Mouse (Mus musculus): ENCODE data around the gene Arl15. TPM values are rescaled to one million over a fixed set of nuclear protein-coding genes. Genes with fewer than 3 reads are reported as not detected.

Gene Arl15
- polyA plus RNA-seq, 1 experiment from 2014 or later, result 9.5 TPM

GRCm38 (mm10) chr13:113844717-113845116, 50.4 kb downstream of the Arl15 start:
- H3K4me1 ChIP-seq (ENCODE audit: control insufficient read depth, insufficient read depth, low read length), result no peaks in the 10 kb centered on the region
- 85% methylated on average over 4 of the region's 4 CpGs for WGBS
- no peak overlapping the region for H3K4me2 ChIP-seq (ENCODE audit: low read depth)
- H3K9ac ChIP-seq (ENCODE audit: low read length), result no peak overlapping the region
- H3K27me3 ChIP-seq (ENCODE audit: control insufficient read depth, insufficient read depth, low read length), result no peaks in the 10 kb centered on the region
- H3K36me3 ChIP-seq (ENCODE audit: control insufficient read depth, insufficient read depth, low read length), result no peaks in the 10 kb centered on the region
- no peak overlapping the region for H3K4me3 ChIP-seq (ENCODE audit: low read depth, low read length)
- H3K9me3 ChIP-seq (ENCODE audit: control insufficient read depth, low read length), result no peaks in the 10 kb centered on the region
- ATAC-seq (ENCODE audit: insufficient read depth, low FRiP score, low TSS enrichment) (no peak), DNase-seq (ENCODE audit: low spot score) (no peak)
- no peak overlapping the region for H3K27ac ChIP-seq (ENCODE audit: low read depth, low read length)

DNA sequence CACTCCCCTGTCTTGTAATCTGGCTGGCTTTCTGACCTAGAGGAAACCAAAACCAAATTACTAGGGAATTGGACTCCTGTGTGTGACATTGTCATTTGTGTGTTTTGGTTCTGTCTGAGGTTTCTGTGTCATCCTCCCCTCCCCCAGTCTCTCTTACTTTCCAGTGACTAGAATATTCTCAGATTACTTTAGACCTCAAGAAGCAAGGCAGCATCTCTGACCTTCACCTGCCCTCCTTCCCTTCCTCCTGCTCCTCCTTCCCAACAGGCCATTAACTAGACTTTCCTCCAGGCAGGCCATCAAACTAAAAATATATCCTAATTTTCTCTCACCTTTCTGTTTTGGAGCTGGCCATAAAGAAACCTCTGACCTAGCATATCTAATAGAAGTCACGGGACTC, 50.9 kb downstream of the Arl15 start:
- ATAC-seq (ENCODE audit: insufficient read depth, low FRiP score, low TSS enrichment), result no peak
- no peaks in the 10 kb centered on the region for H3K9me3 ChIP-seq (ENCODE audit: control insufficient read depth, low read length)
- WGBS, result 72% methylated on average over 1 of the region's 1 CpGs

DNA sequence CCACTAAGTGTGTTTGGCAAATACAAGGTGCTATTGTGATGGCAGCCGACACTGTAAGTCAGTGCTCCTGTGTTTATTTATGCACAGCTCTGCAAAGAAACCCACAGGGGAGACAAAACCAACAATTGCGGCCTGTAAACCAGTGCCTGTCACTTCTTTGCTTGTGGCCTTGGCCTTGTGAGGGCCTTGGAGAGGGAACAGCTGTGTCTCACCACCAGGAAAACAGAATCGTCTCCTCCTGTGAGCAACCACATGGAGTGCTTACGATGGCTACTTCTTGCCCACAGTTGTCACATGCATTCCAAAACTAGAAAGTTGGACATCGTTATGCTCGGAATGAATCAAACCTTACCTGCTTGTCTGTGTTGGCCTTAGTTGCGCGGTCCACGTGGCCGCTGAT, 52.1 kb downstream of the Arl15 start:
- no peaks in the 10 kb centered on the region for H3K27me3 ChIP-seq (ENCODE audit: control insufficient read depth, insufficient read depth, low read length)
- H3K4me1 ChIP-seq (ENCODE audit: control insufficient read depth, insufficient read depth, low read length), result no peaks in the 10 kb centered on the region
- H3K4me3 ChIP-seq (ENCODE audit: low read depth, low read length), result no peak overlapping the region
- H3K4me2 ChIP-seq (ENCODE audit: low read depth), result no peak overlapping the region
- ATAC-seq (ENCODE audit: insufficient read depth, low FRiP score, low TSS enrichment) (0 out of 2 replicates have a peak, but pooled peaks have one; percentile 27), DNase-seq (ENCODE audit: low spot score) (no peak)
- no peak overlapping the region for H3K27ac ChIP-seq (ENCODE audit: low read depth, low read length)
- no peak overlapping the region for H3K9ac ChIP-seq (ENCODE audit: low read length)
- WGBS, result 70% methylated on average over 10 of the region's 10 CpGs
- H3K36me3 ChIP-seq (ENCODE audit: control insufficient read depth, insufficient read depth, low read length), result no peaks in the 10 kb centered on the region
- H3K9me3 ChIP-seq (ENCODE audit: control insufficient read depth, low read length), result no peaks in the 10 kb centered on the region

More for the DNA sequence above, 50.9 kb downstream of the Arl15 start:
- Histone ChIP-seq H3K27me3 (ENCODE audit: control insufficient read depth, insufficient read depth, low read length) (no peaks in the 10 kb centered on the region), H3K27ac (ENCODE audit: low read depth, low read length) (no peak overlapping the region), H3K4me1 (ENCODE audit: control insufficient read depth, insufficient read depth, low read length) (no peaks in the 10 kb centered on the region), H3K4me3 (ENCODE audit: low read depth, low read length) (no peak overlapping the region), H3K4me2 (ENCODE audit: low read depth) (no peak overlapping the region), H3K9ac (ENCODE audit: low read length) (no peak overlapping the region), H3K36me3 (ENCODE audit: control insufficient read depth, insufficient read depth, low read length) (no peaks in the 10 kb centered on the region)
- no peak for DNase-seq (ENCODE audit: low spot score)

DNA sequence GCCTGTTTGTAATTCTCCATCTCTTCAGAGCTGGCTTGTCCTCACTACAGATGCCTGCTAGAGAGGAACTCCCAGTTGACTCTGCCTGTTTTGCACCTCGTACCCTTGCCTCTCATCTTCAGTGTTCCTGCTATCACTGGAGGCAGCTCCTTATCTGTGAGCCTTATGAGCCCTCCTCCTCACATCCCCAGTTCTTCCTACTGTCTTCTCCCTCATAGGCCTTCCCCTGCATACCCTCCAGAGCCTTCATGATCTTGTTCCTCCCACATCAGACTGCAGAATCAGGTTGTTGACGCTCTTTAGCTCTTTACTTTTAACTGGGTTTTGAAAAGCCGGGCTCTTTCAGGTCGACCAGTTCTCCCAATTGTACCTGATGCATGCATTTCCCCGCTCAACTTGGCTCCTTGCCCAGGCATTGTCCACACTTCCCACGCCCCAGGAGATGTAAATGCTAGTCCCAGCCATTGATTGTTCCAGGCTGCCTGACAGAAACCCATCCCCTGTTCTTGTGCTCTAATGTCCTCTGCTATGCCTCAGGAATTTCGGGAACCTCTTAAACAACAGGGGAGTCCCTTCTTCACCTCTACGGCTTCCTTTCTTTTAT, 56.2 kb downstream of the Arl15 start:
- H3K36me3 ChIP-seq (ENCODE audit: control insufficient read depth, insufficient read depth, low read length), result no peaks in the 10 kb centered on the region
- no peak overlapping the region for H3K4me3 ChIP-seq (ENCODE audit: low read depth, low read length)
- ATAC-seq (ENCODE audit: insufficient read depth, low FRiP score, low TSS enrichment), result no peak
- no peak overlapping the region for H3K27ac ChIP-seq (ENCODE audit: low read depth, low read length)
- H3K4me2 ChIP-seq (ENCODE audit: low read depth), result no peak overlapping the region
- H3K9ac ChIP-seq (ENCODE audit: low read length), result no peak overlapping the region
- H3K9me3 ChIP-seq (ENCODE audit: control insufficient read depth, low read length), result no peaks in the 10 kb centered on the region
- 91% methylated on average over 8 of the region's 8 CpGs for WGBS
- no peaks in the 10 kb centered on the region for H3K4me1 ChIP-seq (ENCODE audit: control insufficient read depth, insufficient read depth, low read length)
- DNase-seq (ENCODE audit: low spot score), result peak; percentile 38
- no peaks in the 10 kb centered on the region for H3K27me3 ChIP-seq (ENCODE audit: control insufficient read depth, insufficient read depth, low read length)

DNA sequence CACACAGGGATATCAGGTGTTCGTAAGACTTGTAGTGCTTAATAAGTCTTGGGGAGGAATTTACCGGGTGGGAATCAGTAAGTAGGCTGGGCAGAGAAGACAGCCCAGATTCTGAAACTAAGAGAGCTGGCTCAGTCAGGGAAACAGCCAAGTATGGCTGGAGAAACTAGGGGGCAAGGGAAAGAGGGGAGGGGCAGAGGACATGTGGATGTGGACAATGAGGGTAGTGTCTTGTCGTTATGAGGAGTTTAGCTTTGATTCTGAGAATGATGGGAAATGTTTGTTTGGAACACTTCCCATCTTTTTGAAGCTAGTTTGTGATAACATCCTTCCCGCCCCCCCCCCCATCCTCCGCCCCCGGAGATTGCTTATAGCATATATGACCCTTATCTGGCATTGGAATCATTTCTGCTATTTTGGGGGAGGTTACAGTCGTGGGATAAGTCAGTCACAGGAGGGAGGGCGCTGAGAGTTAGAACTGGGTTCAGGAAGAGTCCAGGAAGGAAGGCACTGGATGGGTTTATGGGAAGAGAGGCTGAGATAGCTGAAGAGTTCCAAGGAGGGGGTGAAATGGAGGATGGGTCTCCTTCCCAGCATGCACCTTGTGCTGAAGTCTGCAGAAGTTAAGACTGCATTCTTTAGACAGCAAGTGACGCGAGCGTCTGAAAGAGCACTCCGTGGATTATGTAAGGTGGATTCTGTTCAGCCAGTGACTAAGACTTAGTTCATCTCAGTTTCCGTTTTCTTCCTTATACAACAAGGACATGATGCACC, 57.5 kb downstream of the Arl15 start:
- Histone ChIP-seq H3K27ac (ENCODE audit: low read depth, low read length) (no peak overlapping the region), H3K4me1 (ENCODE audit: control insufficient read depth, insufficient read depth, low read length) (no peaks in the 10 kb centered on the region), H3K36me3 (ENCODE audit: control insufficient read depth, insufficient read depth, low read length) (no peaks in the 10 kb centered on the region), H3K4me2 (ENCODE audit: low read depth) (no peak overlapping the region), H3K9me3 (ENCODE audit: control insufficient read depth, low read length) (no peaks in the 10 kb centered on the region), H3K27me3 (ENCODE audit: control insufficient read depth, insufficient read depth, low read length) (no peaks in the 10 kb centered on the region), H3K4me3 (ENCODE audit: low read depth, low read length) (no peak overlapping the region), H3K9ac (ENCODE audit: low read length) (no peak overlapping the region)
- no peak for DNase-seq (ENCODE audit: low spot score)
- ATAC-seq (ENCODE audit: insufficient read depth, low FRiP score, low TSS enrichment), result no peak
- WGBS, result 90% methylated on average over 13 of the region's 13 CpGs

- ATAC-seq (ENCODE audit: insufficient read depth, low FRiP score, low TSS enrichment) (no peak), DNase-seq (ENCODE audit: low spot score) (no peak)
- Histone ChIP-seq H3K9me3 (ENCODE audit: control insufficient read depth, low read length) (no peaks in the 10 kb centered on the region), H3K9ac (ENCODE audit: low read length) (no peak overlapping the region), H3K27me3 (ENCODE audit: control insufficient read depth, insufficient read depth, low read length) (no peaks in the 10 kb centered on the region), H3K4me2 (ENCODE audit: low read depth) (no peak overlapping the region), H3K36me3 (ENCODE audit: control insufficient read depth, insufficient read depth, low read length) (no peaks in the 10 kb centered on the region), H3K27ac (ENCODE audit: low read depth, low read length) (no peak overlapping the region), H3K4me1 (ENCODE audit: control insufficient read depth, insufficient read depth, low read length) (no peaks in the 10 kb centered on the region), H3K4me3 (ENCODE audit: low read depth, low read length) (no peak overlapping the region)
- 98% methylated on average over 6 of the region's 6 CpGs for WGBS
Measured at GRCm38 (mm10) chr13:113852376-113852666, 58.0 kb downstream of the Arl15 start.

DNA sequence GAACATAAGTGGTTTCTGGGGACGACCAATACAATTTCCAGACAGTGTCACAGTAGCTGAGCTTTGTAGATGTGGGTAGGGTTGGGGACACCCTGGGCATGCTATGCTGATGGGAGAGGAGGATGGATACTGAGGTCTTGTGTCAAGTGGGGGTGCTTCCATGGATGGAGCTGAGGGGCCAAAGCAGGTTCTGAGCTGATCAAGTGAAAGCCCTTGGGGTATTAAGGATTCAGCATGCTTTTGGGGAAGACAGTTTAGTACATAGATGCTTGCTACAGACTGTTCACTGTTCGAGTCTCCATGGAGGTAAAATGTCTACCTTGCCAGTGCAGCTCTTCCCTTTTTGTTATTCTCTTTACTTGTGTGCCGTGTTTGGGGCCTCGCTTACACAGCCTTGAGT, 59.8 kb downstream of the Arl15 start:
- WGBS, result 88% methylated on average over 4 of the region's 4 CpGs
- Histone ChIP-seq H3K27ac (ENCODE audit: low read depth, low read length) (no peak overlapping the region), H3K9ac (ENCODE audit: low read length) (no peak overlapping the region), H3K9me3 (ENCODE audit: control insufficient read depth, low read length) (no peaks in the 10 kb centered on the region), H3K4me2 (ENCODE audit: low read depth) (no peak overlapping the region), H3K27me3 (ENCODE audit: control insufficient read depth, insufficient read depth, low read length) (no peaks in the 10 kb centered on the region), H3K4me3 (ENCODE audit: low read depth, low read length) (no peak overlapping the region), H3K4me1 (ENCODE audit: control insufficient read depth, insufficient read depth, low read length) (no peaks in the 10 kb centered on the region), H3K36me3 (ENCODE audit: control insufficient read depth, insufficient read depth, low read length) (no peaks in the 10 kb centered on the region)
- no peak for DNase-seq (ENCODE audit: low spot score)
- no peak for ATAC-seq (ENCODE audit: insufficient read depth, low FRiP score, low TSS enrichment)

DNA sequence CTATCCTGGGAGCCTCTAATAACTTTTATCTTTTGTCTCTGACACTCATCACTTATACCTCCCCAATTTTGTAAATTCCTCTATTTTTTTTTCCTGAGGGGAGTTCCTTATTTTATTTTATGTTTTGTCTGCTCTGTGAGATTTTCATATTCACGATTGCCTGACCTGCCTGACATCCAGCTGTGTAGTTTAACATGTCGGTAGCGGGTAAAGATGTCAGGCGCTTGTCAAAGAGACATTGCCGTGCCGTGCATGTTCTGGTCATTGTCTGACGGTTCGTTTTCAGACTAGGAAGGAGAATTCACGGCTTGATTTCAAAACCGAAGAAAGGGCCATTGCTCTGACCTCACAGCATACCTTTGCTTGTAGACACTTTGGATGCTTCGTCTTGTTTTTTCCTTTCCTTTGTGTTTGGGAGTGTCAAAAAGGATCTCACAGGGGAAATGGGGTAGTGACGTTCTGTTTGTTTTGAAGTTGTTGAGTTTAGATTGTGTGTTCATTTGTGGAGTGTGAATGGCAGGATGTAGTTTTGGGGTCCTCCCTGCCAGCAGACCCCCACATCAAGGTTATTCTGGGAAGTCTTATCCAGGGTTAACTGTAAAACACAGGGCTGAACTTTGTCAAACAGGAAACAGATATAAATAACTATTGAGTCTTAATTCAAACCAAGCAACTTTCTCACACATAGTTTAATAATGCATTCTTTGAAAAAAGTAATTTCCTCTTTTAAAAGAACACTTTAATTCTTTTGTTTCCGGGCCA, 60.4 kb downstream of the Arl15 start:
- H3K4me2 ChIP-seq (ENCODE audit: low read depth), result no peak overlapping the region
- no peaks in the 10 kb centered on the region for H3K27me3 ChIP-seq (ENCODE audit: control insufficient read depth, insufficient read depth, low read length)
- ATAC-seq (ENCODE audit: insufficient read depth, low FRiP score, low TSS enrichment) (no peak), DNase-seq (ENCODE audit: low spot score) (no peak)
- no peak overlapping the region for H3K4me3 ChIP-seq (ENCODE audit: low read depth, low read length)
- no peak overlapping the region for H3K9ac ChIP-seq (ENCODE audit: low read length)
- 89% methylated on average over 13 of the region's 13 CpGs for WGBS
- H3K4me1 ChIP-seq (ENCODE audit: control insufficient read depth, insufficient read depth, low read length), result no peaks in the 10 kb centered on the region
- no peaks in the 10 kb centered on the region for H3K36me3 ChIP-seq (ENCODE audit: control insufficient read depth, insufficient read depth, low read length)
- H3K9me3 ChIP-seq (ENCODE audit: control insufficient read depth, low read length), result no peaks in the 10 kb centered on the region
- no peak overlapping the region for H3K27ac ChIP-seq (ENCODE audit: low read depth, low read length)

GRCm38 (mm10) chr13:113856946-113857345, 62.6 kb downstream of the Arl15 start:
- no peak for ATAC-seq (ENCODE audit: insufficient read depth, low FRiP score, low TSS enrichment)

More at GRCm38 (mm10) chr13:113856946-113857345, 62.6 kb downstream of the Arl15 start:
- H3K9me3 ChIP-seq (ENCODE audit: control insufficient read depth, low read length), result no peaks in the 10 kb centered on the region
- no peaks in the 10 kb centered on the region for H3K27me3 ChIP-seq (ENCODE audit: control insufficient read depth, insufficient read depth, low read length)
- no peak overlapping the region for H3K4me3 ChIP-seq (ENCODE audit: low read depth, low read length)
- no peak for DNase-seq (ENCODE audit: low spot score)
- no peak overlapping the region for H3K4me2 ChIP-seq (ENCODE audit: low read depth)
- H3K27ac ChIP-seq (ENCODE audit: low read depth, low read length), result no peak overlapping the region
- H3K9ac ChIP-seq (ENCODE audit: low read length), result no peak overlapping the region
- no peaks in the 10 kb centered on the region for H3K36me3 ChIP-seq (ENCODE audit: control insufficient read depth, insufficient read depth, low read length)
- H3K4me1 ChIP-seq (ENCODE audit: control insufficient read depth, insufficient read depth, low read length), result no peaks in the 10 kb centered on the region
- 84% methylated on average over 4 of the region's 4 CpGs for WGBS

Measured in neural tube, embryonic 11.5 days (tissue).